Mouse (Mus musculus): ENCODE measurements at regions not wholly inside any gene's neighbourhood (a gene's known extent, or its start where the extent isn't known, plus 50 kb on each side); places are given as distances from the start of the nearest gene placed in this dataset.

DNA sequence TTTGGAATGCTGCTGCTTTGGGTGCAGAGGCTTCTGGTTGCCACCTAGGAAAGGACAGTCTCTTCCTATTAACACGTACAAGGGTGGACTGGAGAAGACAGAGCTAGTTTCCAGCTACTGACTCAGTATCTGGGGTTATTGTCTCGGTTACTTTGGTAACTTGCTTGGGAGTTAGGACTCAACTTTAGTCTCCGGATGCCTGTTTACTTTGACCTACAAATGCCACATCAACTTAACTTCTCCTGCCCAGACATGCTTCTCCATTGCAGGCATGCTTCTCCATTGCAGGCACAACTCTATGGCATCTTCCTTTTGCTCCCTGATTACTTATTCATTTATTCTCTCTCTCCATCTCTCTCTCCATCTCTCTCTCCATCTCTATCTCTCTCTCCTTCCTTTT, 184.6 kb upstream of the Camk1g start:
- DNase-seq: no peak
- intact Hi-C loops (cut with DNase I): no loop called here

DNA sequence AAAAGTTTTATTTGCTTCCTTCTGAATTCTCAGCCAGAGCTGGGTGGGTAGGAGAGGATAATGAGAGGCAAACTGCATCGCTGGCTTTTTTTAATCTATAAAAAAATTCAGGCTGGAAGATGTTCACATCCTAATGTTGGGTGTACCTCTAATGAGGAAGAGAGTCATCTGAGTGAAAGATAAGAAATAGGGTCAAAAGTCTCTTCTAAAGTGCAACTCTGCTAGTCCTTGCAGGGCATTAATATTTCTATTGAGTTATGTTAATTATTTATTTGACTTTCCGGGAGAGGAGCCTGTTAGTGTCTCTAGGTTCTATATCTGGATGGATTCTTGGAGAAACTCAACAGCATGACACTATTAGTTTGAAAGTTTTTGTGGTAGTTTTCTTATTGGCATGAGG, 182.2 kb upstream of the Camk1g start:
- no peak for DNase-seq
- intact Hi-C loops (cut with DNase I): no loop called here

GRCm38 (mm10) chr1:193551340-193551739, 181.2 kb upstream of the Camk1g start:
- intact Hi-C loops (cut with DNase I): no loop called here
- DNase-seq: no peak

- no peak for DNase-seq
- intact Hi-C loops (cut with DNase I): no loop called here
Measured at GRCm38 (mm10) chr1:193550761-193551160, 180.7 kb upstream of the Camk1g start.

GRCm38 (mm10) chr1:193547356-193547755, 177.3 kb upstream of the Camk1g start:
- DNase-seq: no peak
- intact Hi-C loops (cut with DNase I): no loop called here

DNA sequence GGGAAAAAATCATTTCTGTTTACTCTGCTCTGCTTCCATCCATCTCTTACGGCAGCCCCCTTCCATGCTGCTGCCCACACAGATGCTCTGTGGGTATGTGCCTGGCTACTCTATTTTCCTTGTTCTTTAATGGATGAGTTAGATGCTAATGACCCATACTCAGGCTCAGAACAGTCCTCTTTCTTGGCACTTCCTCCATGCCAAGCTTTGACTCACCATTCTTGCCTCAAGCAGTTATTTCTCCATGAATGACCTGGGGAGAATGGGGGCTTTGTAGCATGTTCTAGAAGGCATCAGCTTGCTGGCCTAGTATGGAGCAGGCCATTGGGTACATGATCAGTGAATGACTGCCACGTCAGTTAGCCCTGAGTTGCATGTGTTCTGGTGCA, 175.9 kb upstream of the Camk1g start:
- intact Hi-C loops (cut with DNase I): no loop called here
- DNase-seq: no peak

DNA sequence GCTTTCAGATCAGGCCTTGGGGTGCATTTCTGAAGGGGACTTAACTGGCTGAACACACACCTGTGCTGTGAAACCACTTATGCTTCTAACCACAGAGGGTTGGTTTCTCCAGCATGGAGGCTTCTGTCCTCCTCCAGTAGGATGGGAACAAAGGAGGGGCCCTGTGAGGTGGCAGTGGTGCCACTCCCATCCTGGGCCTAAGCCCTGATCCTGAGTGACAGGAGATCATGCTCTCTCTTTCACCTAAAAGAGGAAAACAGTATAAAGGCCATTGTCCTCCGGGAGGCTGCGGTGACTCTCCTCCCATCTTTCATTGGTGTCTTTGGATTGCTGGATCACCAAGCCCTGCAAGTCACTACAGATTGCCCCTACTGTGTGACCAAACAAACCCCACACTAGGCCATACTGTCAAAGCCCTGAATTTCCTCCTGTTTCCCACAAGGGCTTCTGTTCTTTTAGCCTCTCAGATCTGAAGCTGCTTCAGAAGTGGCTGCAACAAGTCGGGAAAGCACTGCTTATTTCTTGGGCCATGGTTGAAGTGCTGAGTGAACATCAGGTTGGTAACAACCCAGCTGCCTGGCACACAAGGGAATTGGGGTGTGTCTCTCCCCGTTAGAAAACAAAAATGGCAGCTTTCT, 175.4 kb upstream of the Camk1g start:
- intact Hi-C loops (cut with DNase I): no loop called here
- DNase-seq: no peak

DNA sequence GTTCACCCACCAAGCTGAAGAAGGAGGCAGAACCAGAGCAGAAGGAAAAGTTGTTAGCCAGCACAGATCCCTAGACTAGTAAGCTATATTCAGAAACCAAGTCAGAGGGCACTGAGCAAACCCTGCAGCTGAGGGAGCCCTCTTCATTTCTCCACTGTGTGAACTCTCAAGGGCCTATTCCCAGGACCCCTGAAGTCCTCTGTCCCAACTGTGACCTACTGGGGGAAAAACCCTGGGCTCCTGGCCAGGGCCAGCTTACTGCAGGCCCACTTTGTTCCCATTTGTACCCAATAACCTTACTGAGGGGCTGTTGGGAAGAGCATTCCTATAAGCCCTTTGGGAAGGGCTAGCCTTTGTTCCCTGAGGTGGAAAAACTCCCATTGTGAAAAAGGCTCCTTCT, 174.7 kb upstream of the Camk1g start:
- no peak for DNase-seq
- intact Hi-C loops (cut with DNase I): no loop called here

- intact Hi-C loops (cut with DNase I): no loop called here
- no peak for DNase-seq
Measured at GRCm38 (mm10) chr1:193543834-193544233, 173.7 kb upstream of the Camk1g start.

- intact Hi-C loops (cut with DNase I): no loop called here
Measured at GRCm38 (mm10) chr1:193543284-193543683, 173.2 kb upstream of the Camk1g start.

GRCm38 (mm10) chr1:193541934-193542580, 172.0 kb upstream of the Camk1g start:
- intact Hi-C loops (cut with DNase I): no loop called here
- DNase-seq: no peak

More at GRCm38 (mm10) chr1:193543284-193543683, 173.2 kb upstream of the Camk1g start:
- no peak for DNase-seq

GRCm38 (mm10) chr1:193541281-193541680, 171.2 kb upstream of the Camk1g start:
- no peak for DNase-seq
- intact Hi-C loops (cut with DNase I): no loop called here

GRCm38 (mm10) chr1:193540486-193540885, 170.4 kb upstream of the Camk1g start:
- intact Hi-C loops (cut with DNase I): no loop called here
- DNase-seq: no peak

DNA sequence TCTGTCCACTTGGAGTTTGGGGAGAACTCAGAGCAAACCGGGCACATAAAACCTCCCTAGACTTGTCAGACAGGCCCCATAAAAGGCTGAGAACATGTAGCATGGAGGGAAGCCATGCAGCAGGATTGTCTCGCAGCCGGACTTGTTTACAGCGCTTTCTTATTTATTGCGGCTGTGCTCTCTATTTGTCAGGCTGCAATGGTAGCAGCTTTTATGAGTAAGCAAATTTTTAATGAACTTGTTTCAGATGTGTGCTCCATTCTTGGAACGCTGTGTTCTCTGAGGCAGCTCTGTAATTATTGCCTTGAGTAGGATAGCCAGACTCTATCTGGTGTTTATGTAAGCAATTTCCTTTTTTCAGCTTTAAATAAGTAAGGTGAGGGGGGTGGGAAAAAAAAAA, 169.2 kb upstream of the Camk1g start:
- intact Hi-C loops (cut with DNase I): no loop called here
- DNase-seq: no peak

GRCm38 (mm10) chr1:193538425-193538824, 168.3 kb upstream of the Camk1g start:
- no peak for DNase-seq

GRCm38 (mm10) chr1:193537616-193538015, 167.5 kb upstream of the Camk1g start:
- DNase-seq: no peak
- intact Hi-C loops (cut with DNase I): no loop called here

More at GRCm38 (mm10) chr1:193538425-193538824, 168.3 kb upstream of the Camk1g start:
- intact Hi-C loops (cut with DNase I): no loop called here

GRCm38 (mm10) chr1:193536552-193536951, 166.5 kb upstream of the Camk1g start:
- intact Hi-C loops (cut with DNase I): no loop called here
- no peak for DNase-seq

- DNase-seq: no peak
- intact Hi-C loops (cut with DNase I): no loop called here
Measured at GRCm38 (mm10) chr1:193534449-193534848, 164.4 kb upstream of the Camk1g start.

DNA sequence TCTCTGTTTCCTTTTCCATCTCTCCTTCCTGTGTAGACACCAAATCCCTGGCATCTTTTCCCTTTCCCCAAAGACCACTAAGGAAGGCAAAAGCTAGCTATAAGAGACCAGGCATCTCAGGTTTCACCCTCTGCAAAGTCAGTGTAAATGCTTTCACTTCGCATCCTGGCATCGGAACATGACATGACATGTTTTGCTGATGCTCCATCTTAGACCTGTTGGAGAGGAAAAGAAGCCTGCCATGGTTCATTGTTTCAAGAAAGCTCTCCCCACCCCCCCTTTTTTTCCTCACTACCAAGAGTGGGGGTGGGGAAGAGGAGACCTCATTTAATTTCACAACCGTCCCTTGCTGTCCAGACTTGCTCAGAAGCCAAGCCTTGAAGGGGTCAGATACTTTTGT, 156.4 kb upstream of the Camk1g start:
- intact Hi-C loops (cut with DNase I): no loop called here

DNA sequence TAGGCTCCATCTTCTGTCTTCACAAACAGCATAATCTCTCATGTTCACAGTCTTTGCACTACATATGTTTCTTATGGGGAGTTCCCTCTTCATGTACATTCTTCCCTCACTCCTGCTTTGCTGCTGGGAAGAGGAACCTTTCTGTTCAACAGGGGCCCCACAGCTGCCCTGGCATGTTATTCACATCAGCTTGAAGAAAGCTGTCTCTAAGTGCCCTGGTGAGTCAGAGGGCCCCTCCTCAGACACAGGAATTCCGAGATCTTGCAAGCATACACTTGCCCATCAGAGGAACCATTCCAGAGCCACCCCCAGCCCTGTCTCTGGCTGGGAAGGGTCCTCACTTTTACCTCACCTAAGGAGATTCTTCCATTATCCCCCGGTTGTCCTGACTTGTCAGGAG, 151.9 kb upstream of the Camk1g start:
- no peak for DNase-seq
- intact Hi-C loops (cut with DNase I): no loop called here

More for the DNA sequence above, 156.4 kb upstream of the Camk1g start:
- no peak for DNase-seq

DNA sequence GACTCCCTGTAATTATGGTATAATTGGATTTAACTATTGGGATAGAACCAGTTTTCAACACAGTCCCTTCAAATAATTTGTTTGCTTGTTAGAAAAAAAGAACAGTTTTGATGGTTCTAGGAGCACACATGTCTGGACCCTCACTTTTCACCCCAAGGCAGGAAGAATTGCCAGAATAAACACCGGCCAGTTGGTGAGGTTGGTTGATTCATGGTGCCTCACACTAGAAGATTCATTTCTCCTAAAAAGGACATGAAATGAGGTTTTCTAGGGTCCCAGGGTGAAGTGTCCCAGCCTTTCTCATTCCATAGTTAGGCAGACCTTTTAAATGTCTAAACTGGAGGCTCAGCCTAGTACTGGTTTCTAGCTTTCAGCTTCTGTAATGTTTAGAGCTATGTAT, 148.7 kb upstream of the Camk1g start:
- intact Hi-C loops (cut with DNase I): no loop called here
- DNase-seq: no peak

DNA sequence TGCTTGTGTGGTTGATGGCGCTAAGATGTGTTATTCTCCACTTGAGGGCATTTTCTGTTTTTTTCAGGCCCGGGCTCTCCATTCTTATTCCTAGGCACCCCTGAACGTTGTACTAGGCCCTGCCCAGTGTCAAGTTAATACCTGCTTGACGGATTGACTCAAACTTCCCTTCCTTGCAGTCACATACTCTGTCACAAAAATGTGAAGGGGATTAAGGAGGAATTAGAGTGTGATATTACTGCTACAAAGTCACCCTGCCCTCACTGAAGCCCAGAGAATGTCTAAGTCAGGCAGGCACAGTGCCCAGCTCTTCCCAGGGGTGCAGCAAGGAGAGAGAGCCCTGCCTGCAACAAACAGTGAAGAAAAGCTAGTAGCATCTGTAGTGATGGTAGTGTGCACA, 147.9 kb upstream of the Camk1g start:
- no peak for DNase-seq
- intact Hi-C loops (cut with DNase I): no loop called here

- DNase-seq: no peak
- intact Hi-C loops (cut with DNase I): no loop called here
Measured at GRCm38 (mm10) chr1:193517293-193517692, 147.2 kb upstream of the Camk1g start.
